Mouse (Mus musculus) ES-E14 (cell line): ENCODE measurements around the gene Fstl3.

ENCODE experiments used
- HCFC1 ChIP-seq: IDR thresholded peaks from 2 replicates; pipeline ENCODE4 v1.6.1; 2012; ENCODE audit warnings: low read length, inconsistent platforms, borderline replicate concordance; ENCODE audit not compliant: insufficient read depth
- ZC3H11A ChIP-seq: IDR thresholded peaks from 2 replicates; pipeline ENCODE4 v1.6.1; 2012; ENCODE audit warnings: low read depth, mild to moderate bottlenecking, inconsistent platforms, low read length, borderline replicate concordance

DNA sequence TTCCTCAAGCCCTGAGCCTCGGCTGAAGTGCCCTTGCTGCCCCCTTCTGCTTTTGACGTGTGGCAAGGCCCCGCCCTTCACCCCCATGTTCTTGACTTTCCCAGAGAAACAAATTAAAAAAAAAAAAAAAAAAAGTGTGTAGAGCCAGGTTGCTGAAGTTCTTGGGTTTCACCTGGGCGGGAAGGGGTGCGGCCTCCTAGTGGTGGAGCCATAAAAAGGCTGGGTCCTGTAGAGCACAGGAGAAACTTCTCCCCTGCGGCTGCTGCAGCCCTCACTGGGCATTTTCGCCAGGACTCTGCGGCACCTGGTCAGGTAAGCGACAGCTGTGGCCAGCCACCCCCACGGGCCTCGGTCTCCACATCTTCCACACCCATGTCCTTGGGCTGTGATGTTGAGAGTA, 43.7 kb downstream of the Fstl3 start, which contains the start of gene Misp:
- TF ChIP-seq ZC3H11A: no peak
- no peak for TF ChIP-seq HCFC1
